Mouse (Mus musculus) embryonic fibroblast, embryonic 13.5 days (primary cell): ENCODE measurements around the gene Afg1l.

Source experiments
- CTCF ChIP-seq: IDR thresholded peaks from 2 replicates; pipeline ENCODE4 v1.5.1; 2011; ENCODE audit warnings: mild to moderate bottlenecking, control low read depth, low read length, moderate library complexity, borderline replicate concordance; ENCODE audit not compliant: insufficient read depth
- POLR2A ChIP-seq: IDR thresholded peaks from 2 replicates; pipeline ENCODE4 v1.6.1; 2011; ENCODE audit warnings: low read depth, mild to moderate bottlenecking, control low read depth, low read length, moderate library complexity

- TF ChIP-seq POLR2A (no peak), CTCF (0 out of 2 replicates have a peak, but pooled peaks have one; percentile 7)
Observed at GRCm38 (mm10) chr10:42355980-42356379, 122.4 kb downstream of the Afg1l start.
